Mouse (Mus musculus) cortical plate, adult 2 months (tissue): ENCODE results near the gene Dclk1. TPM values are rescaled to one million over a fixed set of nuclear protein-coding genes. Genes with fewer than 3 reads are reported as not detected.

Experiments
- H3K27ac ChIP-seq: fragments of 200-500 bp; 2 replicates; pipeline ENCODE4 v1.5.1; 2012; ENCODE audit warnings: low read length, control low read depth, inconsistent platforms; ENCODE audit not compliant: insufficient read depth
- H3K4me1 ChIP-seq: fragments of 200-500 bp; 2 replicates; pipeline ENCODE4 v1.6.1; 2011; ENCODE audit warnings: low read length; ENCODE audit not compliant: control insufficient read depth, insufficient read depth
- H3K4me3 ChIP-seq: fragments of 200-500 bp; 2 replicates; pipeline ENCODE4 v1.5.1; 2011; ENCODE audit warnings: mild to moderate bottlenecking, low read length, control low read depth; ENCODE audit not compliant: insufficient read depth
- CTCF ChIP-seq: fragments of 200-500 bp; IDR thresholded peaks from 2 replicates; pipeline ENCODE4 v1.5.1; 2011; ENCODE audit warnings: mild to moderate bottlenecking, control low read depth, low read length; ENCODE audit not compliant: insufficient read depth; ENCODE audit errors: extremely low read depth
- POLR2A ChIP-seq: fragments of 200-500 bp; IDR thresholded peaks from 2 replicates; pipeline ENCODE4 v1.6.1; 2011; ENCODE audit warnings: mild to moderate bottlenecking, low read length, control low read depth; ENCODE audit not compliant: insufficient read depth; ENCODE audit errors: extremely low read depth
- polyA plus RNA-seq: library from polyadenylated mRNA; depleted of rRNA; stranded (reverse); fragments of >200 nt; gene quantifications from 2 replicates; pipeline ENCODE4 v1.2.3, GENCODE M21; 2012

Gene Dclk1
- polyA plus RNA-seq, 1 experiment: 333 TPM

GRCm38 (mm10) chr3:55248048-55248447, 5.9 kb downstream of the Dclk1 start:
- peaks cover 13% of the 10 kb centered on the region for H3K4me1 ChIP-seq

GRCm38 (mm10) chr3:55248508-55248907, 6.3 kb downstream of the Dclk1 start:
- Histone ChIP-seq H3K4me1 (peaks cover 13% of the 10 kb centered on the region), H3K4me3 (peak overlapping the region; percentile 50), H3K27ac (peak overlapping the region; percentile 66)
- TF ChIP-seq CTCF: no peak
- no peak for TF ChIP-seq POLR2A

More at GRCm38 (mm10) chr3:55248048-55248447, 5.9 kb downstream of the Dclk1 start:
- H3K4me3 ChIP-seq: peak overlapping the region; percentile 50
- H3K27ac ChIP-seq: peak overlapping the region; percentile 66; the same call in 1 of the 2 replicates
- TF ChIP-seq CTCF (no peak), POLR2A (no peak)

GRCm38 (mm10) chr3:55250631-55251030, 8.5 kb downstream of the Dclk1 start:
- peaks cover 14% of the 10 kb centered on the region for H3K4me1 ChIP-seq
- peak overlapping the region; percentile 80; the same call in 1 of the 2 replicates for H3K27ac ChIP-seq
- H3K4me3 ChIP-seq: peak overlapping the region; percentile 32; the same call in 1 of the 2 replicates
- TF ChIP-seq POLR2A (no peak), CTCF (no peak)

GRCm38 (mm10) chr3:55260139-55260538, 18.0 kb downstream of the Dclk1 start:
- H3K4me3 ChIP-seq: no peak overlapping the region
- H3K4me1 ChIP-seq: peaks cover 12% of the 10 kb centered on the region
- H3K27ac ChIP-seq: no peak overlapping the region
- TF ChIP-seq CTCF (no peak), POLR2A (no peak)

- Histone ChIP-seq H3K4me3 (no peak overlapping the region), H3K4me1 (peaks cover 10% of the 10 kb centered on the region), H3K27ac (no peak overlapping the region; the same call in 1 of the 2 replicates)
- TF ChIP-seq CTCF: no peak
- TF ChIP-seq POLR2A: no peak
Measured at GRCm38 (mm10) chr3:55266091-55266490, 23.9 kb downstream of the Dclk1 start.

GRCm38 (mm10) chr3:55269802-55270201, 27.6 kb downstream of the Dclk1 start:
- TF ChIP-seq CTCF (no peak), POLR2A (no peak)
- no peak overlapping the region for H3K27ac ChIP-seq
- no peak overlapping the region for H3K4me3 ChIP-seq
- H3K4me1 ChIP-seq: peaks cover 16% of the 10 kb centered on the region

GRCm38 (mm10) chr3:55270345-55270744, 28.2 kb downstream of the Dclk1 start:
- H3K4me3 ChIP-seq: no peak overlapping the region
- H3K27ac ChIP-seq: no peak overlapping the region
- H3K4me1 ChIP-seq: peaks cover 16% of the 10 kb centered on the region
- no peak for TF ChIP-seq POLR2A

- no peak overlapping the region for H3K27ac ChIP-seq
- H3K4me3 ChIP-seq: no peak overlapping the region
- H3K4me1 ChIP-seq: peaks cover 16% of the 10 kb centered on the region
- TF ChIP-seq POLR2A (no peak), CTCF (no peak)
Measured at GRCm38 (mm10) chr3:55270920-55271319, 28.8 kb downstream of the Dclk1 start.

- Histone ChIP-seq H3K4me1 (peaks cover 13% of the 10 kb centered on the region), H3K4me3 (no peak overlapping the region), H3K27ac (no peak overlapping the region)
- TF ChIP-seq CTCF (no peak), POLR2A (no peak)
Measured at GRCm38 (mm10) chr3:55272536-55272935, 30.4 kb downstream of the Dclk1 start.

- no peak overlapping the region for H3K27ac ChIP-seq
- no peak for TF ChIP-seq CTCF
- no peak for TF ChIP-seq POLR2A
- no peak overlapping the region for H3K4me3 ChIP-seq
- peaks cover 27% of the 10 kb centered on the region for H3K4me1 ChIP-seq
Measured at GRCm38 (mm10) chr3:55276446-55276845, 34.3 kb downstream of the Dclk1 start.
